Mouse (Mus musculus): ENCODE measurements around the gene Ehhadh.
"Not testable (repeated sequence)": the region's sequence is repeated elsewhere in the genome, so short reads cannot be mapped to it uniquely, and the experiment has no call there.

Ehhadh gene

DNA sequence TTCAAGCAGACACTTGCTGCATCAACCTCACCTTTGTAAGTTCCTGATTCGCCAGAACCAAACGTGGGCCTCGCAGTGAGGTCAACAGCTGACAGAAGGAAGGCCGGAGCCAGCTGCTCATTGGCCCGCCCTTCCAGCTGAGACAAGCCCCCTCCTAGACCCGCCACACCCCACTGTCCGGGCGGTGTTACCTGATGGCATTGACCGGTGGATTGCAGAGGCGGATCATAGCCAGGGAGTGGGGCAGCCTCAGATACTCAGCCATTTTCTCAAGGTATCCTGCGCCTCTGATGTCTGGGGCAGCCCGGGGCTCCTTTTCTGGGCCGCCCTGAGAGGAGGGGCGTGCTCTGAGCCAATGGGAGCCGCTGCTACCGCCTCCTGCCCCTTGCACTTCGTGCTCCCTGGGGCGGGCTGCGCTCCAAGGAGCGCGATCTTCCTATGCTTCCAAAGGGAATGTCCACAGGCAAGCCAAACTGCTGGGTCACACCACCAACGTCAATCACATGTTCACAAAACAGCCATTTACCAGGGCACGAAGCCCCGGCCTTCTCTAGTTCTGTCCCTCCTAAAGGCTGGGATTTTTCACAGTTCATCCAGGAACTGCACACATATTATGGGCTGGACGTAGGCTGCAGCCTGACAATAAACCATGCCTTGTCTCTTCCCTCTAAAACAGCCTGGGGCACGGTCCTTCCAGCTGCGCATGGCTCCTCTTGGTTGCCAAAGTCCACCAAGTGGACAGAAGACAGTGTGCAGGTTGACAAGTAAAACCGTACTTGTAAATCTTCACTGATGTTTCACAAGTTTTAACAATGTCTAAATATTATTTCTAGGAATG is at the start of gene Ehhadh:
TSS of gene Ehhadh (minus strand) at position 292 of the 838 bp plus-strand sequence.
- DNase-seq (ENCODE audit: low read depth, low spot score) = no peak

DNA sequence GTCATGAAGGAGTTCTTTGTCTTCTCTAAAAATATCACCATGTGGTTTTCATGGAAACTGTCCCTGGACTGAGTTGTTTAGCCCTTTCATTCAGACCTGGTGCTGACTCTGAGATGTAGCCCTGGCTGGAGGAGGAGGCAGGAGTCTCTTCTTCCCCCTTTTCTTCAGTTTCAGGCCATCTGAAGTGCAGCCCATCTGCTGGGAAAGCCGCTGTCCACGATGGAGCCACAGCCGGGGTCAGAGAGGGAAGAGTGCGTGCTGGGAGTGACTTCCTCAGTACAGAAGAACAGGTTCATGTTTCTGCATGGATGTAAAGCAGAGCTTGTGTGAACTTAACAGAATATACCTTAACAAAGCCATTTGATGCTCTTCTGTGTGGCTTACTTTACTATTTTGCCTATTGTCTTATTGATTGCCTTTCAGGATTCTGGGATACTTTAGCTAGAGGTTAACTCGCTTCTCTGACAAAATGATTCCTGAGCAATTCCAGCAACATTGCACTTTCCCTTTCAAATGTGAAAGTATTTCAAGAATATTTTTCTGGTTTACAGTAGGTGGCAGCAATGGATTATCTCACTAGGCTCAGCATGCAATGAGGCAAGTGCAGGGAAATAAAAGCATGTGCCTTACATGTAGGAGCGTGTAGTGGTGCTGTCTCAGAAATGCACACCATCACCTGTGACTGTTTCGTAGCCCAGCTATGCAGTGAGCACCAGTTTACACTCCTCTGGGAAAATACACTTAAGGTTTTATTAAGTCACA is 48.9 kb upstream of the Ehhadh start:
- no peak for DNase-seq (ENCODE audit: low read depth, low spot score)

DNA sequence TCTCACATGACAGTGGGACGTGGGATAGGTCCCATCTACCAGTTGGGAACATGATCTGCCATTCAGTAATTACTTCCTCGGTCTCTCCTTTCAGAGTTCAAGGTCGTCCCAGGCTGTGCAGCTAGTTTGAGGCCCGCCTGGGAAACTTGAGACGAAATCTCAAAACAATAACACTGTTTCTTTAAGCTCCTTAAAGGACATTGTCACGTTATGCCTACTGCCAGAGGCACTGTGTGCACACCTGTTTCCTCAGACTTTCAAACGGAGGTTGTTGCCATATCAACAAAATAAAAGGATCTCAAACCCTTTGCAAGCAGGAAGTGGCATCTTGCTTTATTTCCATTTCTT is 48.0 kb upstream of the Ehhadh start:
- DNase-seq (ENCODE audit: low read depth, low spot score) = no peak

DNA sequence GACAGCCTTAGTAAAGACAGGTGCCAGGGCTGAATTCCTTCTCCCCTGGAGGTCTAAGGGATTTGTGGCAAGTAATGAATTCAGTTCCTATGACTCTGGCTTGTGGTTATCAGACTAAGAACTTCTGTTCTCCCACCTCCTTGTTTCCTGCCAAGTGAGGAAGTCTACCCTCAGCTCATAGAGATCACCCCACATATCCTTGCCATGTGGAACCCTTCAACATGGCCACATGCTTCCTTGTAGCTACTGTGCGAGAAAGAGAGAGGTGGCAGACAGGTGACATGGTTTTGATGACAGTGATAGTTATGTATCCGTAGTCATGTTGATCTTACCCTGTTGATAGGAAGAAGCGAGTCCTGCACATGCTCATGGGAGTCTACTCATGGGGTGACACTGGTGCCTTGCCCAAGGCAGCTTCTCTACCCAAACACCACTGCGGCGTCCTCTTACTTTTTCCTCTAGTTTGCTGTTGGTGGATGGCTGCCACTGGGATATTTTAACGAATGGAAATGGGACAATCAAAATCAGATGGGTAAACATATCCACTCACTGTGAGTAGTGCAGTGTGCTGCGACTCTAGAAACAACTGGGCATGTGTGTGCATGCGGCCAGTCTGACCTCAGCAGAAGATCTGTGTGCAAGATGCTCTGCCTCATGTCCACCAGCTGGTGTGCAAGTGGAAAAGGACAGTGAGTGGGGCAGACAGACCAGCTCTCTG is 47.4 kb upstream of the Ehhadh start:
- no peak for DNase-seq (ENCODE audit: low read depth, low spot score)

DNA sequence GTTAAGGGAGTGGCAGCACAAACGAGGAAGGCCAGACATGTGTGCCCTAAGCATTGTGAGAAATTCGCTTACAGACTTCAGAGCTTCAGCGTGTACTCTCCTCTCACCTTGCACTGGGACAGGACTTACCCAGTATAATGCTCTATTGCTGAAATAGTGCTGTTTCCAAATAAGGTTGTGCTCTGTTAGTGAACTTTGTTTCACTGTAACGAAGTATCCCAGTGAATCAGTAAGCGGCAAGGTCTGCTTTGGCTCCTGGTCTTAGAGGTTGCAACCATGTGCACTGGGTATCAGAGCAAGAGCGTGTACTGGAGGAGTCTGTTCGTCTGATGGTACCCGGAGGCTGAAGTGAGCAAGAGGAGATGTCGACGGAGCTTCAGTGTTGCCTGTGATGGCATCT is 46.4 kb upstream of the Ehhadh start:
- DNase-seq (ENCODE audit: low read depth, low spot score) = no peak

DNA sequence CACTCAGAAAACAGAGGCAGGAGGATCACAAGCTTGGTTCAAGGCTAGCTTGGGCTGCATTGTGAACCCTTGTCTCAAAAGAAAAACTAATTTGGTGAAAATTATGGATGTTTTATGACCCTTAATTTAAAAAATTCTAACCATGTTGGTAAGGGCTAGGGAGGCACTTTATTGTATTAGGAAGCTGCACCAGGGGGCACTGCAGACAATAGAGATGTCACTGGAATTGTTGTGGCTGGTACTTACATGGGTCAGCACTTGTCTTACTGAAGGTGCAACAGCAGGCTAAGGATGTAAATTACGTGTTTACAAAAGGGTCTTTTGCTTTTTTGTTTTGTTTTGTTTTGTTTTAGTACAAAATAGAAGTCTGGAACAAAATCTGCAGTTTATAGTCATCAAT is 45.9 kb upstream of the Ehhadh start:
- no peak for DNase-seq (ENCODE audit: low read depth, low spot score)

DNA sequence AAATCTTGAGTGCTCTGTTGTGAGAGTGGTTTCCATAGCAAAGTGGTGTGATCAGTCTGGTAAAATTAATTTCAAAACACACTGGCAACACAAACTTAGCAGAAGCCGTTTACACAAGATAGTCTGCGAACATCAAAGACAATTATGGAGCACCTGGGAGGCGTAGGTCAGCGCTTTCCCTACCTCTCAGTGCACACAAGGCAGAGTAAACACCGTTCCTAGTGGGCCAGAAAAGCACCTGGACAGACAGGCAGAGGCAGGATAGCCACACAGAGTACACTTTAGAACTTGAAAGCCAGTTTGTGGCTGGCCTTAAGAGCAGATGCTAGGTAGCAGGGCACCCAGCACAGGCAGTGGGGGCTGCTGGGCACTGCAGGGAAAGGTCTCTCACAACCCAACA is 44.2 kb upstream of the Ehhadh start:
- no peak for DNase-seq (ENCODE audit: low read depth, low spot score)

DNA sequence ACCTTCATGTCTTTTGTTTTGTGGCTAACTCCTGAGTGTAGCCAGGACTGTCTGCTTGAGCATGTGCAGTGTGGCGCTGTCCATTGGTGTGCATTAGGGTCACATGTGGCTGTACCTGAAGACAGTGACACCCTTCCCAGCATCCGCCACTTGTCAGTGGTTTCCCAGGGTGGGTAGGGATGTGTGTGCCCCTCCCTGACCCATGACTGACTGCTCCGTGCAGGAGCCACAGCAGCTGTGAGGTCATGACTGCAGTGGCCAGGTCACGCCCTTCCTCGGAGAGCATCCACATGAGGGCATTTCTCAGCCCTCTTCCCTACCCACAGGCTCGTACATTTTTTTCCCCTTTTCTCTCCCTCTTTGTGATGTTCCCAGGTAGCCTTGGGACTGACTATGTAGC is 43.2 kb upstream of the Ehhadh start:
- DNase-seq (ENCODE audit: low read depth, low spot score) = no peak

DNA sequence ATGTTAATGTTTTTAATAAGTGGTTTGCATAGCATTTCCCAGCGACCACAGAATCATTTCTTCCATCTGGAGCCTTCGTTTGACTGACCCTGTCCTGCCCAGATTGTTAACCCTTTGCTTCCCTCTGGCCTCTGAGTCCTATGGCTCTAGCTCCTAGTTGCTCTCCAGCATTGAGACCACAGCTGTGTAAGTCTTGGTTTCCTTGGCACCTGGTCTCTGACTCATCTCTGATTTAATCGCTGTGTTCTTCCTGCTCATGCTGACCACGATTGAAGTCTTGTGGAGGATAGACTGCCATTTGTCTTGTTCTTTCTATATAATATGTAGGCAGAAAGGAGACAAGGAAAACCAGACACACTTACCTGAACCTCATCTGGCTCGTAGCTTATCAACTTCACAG is 42.1 kb upstream of the Ehhadh start:
- no peak for DNase-seq (ENCODE audit: low read depth, low spot score)

DNA sequence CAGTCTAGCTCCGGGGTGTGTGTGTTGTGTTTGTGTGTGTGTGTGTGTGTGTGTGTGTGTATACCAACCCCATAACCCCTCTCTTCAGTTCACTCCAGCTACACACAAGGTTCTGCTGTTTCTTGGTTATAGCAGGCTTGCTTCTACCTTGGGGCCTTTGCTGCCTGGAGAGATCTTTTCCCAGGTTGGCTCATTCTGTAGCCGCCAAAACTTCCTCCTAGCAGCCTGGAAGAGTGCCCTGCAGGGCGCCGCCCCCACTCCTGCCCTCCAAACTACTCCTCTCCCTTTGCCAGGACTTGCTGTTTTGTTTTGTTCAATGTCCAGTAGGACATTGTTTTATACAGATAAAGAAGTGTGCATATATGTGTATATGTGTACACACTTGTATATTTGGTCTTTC is 40.0 kb upstream of the Ehhadh start:
- DNase-seq (ENCODE audit: low read depth, low spot score) = no peak

DNA sequence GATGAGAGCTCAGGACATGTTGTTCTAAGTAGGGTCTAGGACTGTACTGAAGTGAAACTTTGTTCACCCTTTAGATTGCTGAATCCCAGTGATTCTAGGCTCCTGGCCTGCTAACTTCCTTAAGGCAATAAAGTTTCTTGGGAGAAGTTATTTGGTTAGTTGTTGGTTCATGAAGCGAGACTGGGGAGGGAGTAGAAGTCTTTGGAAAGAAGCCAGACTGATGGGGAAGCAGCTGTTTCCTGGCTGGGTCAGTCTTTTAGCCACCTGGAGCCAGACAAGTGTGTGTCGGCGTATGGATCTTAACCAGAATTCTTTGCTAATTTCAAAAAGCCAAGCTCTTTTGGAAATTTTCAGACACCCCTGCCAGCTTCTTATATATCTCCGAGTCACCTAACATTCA is 39.5 kb upstream of the Ehhadh start:
- no peak for DNase-seq (ENCODE audit: low read depth, low spot score)

DNA sequence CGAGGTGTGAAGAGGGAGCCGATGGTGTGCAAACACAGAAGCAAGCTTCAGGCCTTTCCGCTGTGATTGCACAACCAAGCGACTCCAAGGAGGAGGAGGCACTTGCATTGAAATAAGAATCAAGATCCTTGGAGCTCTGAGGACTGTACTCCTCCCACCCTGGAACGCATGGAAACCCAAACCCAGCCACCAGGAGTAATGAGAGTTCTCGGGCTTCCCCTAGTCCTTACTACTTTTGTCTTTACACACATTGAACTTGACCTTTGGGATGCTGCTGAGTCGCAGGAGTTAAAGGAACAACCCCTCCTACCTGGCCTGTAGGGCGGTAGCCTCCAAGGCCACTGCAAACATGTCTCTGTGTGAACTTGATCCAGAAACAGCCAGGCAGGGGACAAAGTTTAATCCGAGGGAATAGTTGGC is 38.0 kb upstream of the Ehhadh start:
- no peak for DNase-seq (ENCODE audit: low read depth, low spot score)

DNA sequence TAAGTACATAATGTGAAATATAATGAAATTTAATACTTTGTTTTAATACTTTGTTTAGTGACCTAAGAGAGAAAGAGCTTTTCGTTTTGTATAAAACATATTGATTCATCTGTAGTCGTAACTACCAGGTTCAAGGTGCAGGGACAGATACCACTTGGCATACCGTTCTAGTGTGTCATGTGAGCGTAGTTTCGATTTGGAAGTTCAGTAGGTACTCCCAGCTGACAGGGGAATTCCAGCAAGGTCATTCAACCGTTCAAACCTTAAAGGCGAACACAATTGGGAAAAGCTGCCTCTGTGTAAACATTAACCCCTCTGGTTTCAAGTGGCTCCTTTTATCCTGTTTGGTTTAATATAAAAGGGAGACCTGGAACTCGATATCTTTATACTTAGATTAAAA is 31.0 kb upstream of the Ehhadh start:
- no peak for DNase-seq (ENCODE audit: low read depth, low spot score)

DNA sequence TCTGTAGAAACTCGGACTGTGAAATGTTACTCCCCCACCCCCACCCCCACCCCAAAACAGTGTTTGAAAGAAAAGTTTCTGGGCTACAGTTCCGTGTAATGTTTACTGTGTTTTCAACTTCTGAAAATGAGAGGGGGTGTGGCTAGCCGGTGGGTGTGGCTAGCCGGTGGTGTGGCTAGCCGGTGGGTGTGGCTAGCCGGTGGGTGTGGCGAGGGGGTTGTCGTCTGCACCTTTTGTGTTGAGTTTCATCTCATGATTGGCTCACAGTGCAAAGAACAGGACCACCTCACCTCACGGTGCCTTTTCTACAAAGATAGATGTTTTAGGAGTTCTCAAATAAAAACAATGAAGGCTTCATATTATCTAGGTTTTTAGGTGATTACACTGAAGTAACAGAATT is 30.5 kb upstream of the Ehhadh start:
- no peak for DNase-seq (ENCODE audit: low read depth, low spot score)

DNA sequence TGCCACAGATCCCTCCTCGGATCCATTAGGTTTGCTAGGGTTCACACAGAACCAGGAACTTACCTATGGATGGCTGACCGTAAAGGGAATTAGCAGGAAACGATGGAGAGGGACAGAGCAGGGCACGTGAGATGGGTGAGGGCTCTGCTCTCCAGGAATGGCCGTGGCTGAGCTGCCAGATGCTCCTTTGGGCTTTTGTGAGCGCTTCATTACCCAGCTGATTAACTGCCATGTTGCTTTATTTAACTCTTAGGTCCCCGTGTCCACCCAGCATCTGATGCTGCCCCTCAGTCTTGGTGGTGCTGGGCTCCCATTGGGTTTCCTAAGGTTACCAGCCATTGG is 28.0 kb upstream of the Ehhadh start:
- no peak for DNase-seq (ENCODE audit: low read depth, low spot score)

DNA sequence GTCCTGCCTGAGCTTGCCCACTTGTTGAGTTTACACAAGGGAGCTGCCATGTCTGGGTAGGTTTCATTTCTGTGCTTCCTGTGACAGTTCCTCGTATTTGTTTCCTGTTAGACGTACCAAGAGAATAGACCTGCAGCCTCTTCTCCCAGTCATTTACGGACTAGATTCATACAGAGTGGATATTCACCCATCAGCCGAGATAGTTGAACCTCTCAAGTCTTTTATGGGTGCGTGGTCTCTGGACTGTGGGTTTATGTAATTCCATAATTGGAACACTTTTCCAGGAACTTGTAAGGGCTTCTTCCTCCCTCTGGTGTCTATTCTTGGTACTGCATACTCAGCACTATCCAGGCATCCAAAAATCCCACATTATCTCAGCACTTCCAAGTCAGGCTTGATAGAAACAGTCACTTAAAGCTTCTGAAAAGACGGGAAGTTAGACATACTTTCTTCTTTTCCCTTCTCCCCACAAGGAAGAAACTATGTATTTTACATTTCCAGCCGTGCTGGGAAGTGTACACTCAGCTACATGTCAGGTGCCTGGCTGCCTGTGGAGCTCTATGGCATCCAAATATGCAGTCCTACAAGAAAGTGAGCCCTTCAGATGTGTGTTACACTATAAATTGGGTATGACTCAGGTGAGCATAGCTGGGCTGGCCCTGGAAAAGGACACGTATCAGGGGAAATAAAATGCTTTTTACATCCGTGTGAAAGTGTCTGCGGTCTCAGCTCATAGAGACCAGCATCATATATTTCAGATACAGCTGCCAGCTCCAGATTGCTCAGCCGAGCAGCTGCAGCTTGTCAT is 27.5 kb upstream of the Ehhadh start:
- peak; percentile 36 for DNase-seq (ENCODE audit: low read depth, low spot score)

DNA sequence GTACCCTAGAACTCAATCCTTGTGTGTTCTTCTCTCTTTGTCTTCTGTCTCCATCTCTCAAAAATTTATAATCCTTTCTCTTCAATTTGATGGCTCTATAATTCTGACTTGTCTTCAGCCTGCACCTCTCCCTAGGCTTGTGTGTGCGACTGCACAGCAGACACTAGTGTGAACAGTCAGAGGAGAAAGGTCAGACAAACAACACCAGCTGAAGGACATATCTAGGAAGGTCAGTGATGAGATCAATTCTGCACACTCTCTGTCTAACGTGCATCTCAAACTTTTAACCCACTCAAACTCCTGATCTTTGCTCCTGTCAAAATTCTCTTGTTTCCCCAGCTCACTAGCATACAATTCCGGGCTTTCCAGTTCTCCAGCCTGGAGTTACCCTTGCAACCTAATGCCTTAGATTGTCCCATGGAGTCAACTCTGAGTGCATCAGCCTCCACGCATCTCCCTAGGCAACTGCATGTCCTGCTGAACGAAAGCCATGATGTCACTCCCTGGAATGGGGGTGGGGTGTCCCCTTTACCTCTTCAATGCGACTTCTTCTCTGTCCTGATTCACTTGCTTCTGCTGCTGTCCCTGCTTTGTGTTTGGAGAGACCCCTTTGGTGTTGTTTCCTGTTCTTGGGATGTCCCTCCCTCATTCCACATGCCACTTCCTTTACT is 25.7 kb upstream of the Ehhadh start:
- DNase-seq (ENCODE audit: low read depth, low spot score) = no peak

DNA sequence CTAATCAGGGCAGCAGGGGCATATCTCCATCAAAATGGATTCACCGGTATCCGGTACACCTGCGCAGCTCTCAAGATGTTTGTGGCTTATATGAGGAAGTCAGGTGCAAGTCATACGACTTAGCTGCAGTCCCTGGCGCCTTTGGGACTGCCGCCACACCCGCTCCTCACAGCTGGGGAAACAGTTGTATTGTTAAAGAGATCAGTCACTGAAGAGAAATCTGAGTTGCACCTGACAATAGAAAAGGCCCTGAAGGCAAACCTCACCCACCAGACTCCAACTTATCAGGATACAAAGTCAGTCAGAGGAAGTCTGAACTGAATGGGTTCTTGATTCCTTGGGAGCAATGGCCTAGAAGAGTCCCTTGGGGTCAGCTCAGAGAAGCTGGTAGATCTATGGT is 20.2 kb upstream of the Ehhadh start:
- not testable (repeated sequence) for DNase-seq (ENCODE audit: low read depth, low spot score)

DNA sequence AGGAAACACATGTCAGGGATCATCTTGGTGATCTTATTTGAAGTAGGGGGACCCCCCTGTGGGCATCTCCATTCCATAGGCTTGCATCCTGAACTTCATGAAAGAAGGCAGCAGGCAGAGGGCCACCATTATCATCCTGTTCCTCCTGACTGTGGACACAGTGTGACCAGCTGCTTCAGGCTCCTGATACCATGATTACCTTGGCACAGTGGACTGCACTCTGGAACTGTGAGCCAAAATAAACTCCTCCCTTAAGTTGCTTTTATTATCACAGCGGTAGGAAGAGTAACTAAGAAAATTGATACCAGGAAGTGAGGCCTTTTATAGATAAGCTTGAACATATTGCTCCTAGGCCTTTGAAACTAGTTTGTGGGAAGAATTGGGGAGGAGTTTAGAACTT is 19.3 kb upstream of the Ehhadh start:
- DNase-seq (ENCODE audit: low read depth, low spot score) = no peak

DNA sequence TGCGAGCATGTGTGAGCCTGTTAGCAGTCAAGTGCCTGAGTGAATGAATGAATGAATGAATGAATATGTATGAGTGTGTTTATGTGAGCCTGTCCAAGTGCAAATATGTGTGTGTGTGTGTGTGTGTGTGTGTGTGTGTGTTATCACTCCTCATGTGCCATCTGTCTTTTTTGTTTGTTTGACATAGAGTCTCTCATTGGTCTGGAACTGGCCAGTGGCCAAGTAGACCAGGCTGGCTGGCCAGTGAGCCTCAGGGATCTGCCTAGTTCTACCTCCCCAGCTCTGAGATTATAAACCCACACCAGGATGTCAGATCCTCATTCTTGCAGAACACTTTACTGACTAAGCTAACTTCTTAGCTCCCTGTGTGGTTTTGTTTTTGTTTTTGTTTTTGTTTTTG is 16.7 kb upstream of the Ehhadh start:
- no peak for DNase-seq (ENCODE audit: low read depth, low spot score)

DNA sequence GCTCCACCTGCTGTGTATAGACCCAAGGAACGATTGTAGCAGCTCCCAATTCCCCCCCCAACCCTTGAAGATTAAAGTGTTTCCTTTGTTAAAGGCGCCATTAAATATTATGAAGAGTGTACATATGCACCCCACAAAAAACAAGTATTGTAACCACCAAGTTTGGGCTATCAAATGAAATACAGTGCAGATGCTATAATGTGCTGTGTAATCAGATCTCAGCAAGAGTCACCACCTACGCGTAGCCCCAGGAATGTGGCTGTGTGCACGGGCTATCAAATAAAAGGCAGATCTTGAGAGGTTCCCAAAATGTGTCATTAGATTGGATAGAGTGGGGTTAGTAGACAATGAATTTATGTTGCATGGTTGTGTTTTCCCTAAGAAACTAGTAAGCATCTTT is 7.5 kb upstream of the Ehhadh start:
- DNase-seq (ENCODE audit: low read depth, low spot score) = no peak
